Mouse (Mus musculus) lung, postnatal 10 days (tissue): ENCODE measurements around the gene Spaar.
A peak's percentile ranks its signal among the peaks of the same experiment; 100 is the strongest.
"Not testable (repeated sequence)": the region's sequence is repeated elsewhere in the genome, so short reads cannot be mapped to it uniquely, and the experiment has no call there.

Source experiments
- DNase-seq: peaks from one replicate; pipeline ENCODE4 v3.0.0; 2021

Spaar gene

DNA sequence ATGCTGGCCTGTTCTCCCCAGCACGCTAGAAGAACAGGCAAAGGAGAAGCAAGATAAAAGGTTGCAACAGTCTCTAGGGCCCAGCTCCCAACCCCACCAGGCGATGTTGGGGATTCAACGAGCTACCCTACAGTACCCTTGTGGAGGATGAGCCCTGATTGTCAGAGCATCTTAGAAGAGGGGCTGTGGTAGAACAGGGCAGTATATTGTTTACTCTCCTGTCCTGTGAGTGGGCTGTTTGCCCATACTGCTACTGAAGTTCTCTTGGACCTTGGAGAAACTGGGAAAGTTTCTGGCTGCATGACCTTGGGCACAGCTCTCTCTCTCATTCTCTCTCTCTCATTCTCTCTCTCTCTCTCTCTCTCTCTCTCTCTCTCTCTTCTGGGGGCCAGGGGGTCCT lies 708 bp upstream of the Spaar start:
- no peak for DNase-seq

DNA sequence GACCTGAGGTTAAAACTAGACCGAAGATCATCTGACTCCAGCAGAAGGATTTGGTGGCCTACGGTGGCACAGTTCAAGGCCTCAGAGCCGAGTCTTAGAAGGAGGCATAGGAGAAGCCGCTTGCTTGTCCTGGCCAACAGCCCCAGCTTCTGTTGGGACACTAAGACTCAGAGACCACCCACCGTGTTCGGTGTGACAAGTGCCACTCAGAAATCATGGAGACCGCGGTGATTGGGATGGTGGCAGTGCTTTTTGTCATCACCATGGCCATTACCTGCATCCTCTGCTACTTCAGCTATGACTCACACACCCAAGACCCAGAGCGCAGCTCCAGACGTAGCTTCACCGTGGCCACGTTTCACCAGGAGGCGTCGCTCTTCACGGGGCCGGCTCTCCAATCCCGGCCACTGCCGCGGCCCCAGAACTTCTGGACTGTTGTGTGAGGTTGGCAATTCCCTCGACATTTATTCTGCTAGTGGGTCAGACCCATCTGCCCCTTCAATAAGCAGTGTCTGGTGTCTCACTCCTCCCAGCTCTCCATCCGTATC lies 990 bp downstream of the Spaar start:
- no peak for DNase-seq

DNA sequence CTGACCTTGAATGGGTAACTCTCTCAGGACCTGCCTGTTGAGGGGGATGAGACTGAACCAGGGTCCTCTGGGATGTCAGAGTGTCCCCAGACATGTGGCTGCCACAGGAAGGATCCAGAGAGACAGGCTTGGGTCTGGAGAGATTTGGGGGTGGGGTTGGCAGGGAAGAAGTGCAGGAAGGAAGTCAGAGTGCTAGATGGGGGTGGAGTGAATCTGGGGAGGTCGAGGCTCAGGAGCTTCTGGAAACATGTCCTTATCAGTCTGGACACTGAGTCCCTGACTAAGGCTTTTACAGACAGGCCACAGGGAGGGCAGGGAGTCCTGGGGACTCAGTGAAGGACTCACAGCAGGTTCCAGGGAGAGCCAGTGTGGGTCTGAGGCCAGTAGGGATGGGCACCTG lies 2.3 kb downstream of the Spaar start:
- no peak for DNase-seq

DNA sequence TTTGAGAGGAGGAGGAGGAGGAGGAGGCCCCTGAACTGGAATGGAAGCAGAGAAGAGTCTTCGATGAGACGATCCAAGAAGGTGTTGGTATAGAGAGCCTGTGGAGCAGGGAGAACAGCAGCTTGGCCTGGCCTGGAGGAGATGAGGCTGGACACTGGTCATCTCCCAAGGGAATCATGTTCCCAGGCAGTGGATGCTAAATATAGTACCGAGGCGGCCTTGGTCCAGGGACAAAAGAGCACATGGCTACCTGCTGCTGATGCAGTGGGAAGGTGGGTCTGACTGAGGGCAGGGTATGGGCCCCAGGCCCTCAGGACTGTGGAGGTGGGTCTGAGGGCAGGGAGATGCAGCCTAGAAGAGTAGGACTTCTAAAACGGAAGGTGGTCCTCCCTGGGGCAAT lies 3.4 kb downstream of the Spaar start:
- DNase-seq = no peak

DNA sequence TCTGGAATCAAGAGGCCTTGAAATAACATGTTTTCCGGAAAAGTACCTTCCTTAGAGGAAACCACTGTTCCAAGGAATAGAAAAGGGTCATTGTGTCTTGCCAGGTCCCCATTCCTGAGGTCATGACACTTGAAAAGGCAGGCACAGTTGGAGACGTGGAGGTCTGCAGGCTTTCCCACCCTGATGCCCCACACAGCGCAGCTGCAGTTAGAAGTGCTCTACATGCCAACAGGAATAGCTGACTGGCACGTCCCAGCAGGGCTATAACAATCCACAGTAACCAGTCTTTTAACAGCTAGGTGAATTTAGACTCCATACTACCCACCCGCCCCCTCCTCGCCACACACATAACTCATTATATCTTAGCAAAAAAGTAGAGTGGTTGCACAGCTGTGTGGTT lies 7.3 kb downstream of the Spaar start:
- no peak for DNase-seq

DNA sequence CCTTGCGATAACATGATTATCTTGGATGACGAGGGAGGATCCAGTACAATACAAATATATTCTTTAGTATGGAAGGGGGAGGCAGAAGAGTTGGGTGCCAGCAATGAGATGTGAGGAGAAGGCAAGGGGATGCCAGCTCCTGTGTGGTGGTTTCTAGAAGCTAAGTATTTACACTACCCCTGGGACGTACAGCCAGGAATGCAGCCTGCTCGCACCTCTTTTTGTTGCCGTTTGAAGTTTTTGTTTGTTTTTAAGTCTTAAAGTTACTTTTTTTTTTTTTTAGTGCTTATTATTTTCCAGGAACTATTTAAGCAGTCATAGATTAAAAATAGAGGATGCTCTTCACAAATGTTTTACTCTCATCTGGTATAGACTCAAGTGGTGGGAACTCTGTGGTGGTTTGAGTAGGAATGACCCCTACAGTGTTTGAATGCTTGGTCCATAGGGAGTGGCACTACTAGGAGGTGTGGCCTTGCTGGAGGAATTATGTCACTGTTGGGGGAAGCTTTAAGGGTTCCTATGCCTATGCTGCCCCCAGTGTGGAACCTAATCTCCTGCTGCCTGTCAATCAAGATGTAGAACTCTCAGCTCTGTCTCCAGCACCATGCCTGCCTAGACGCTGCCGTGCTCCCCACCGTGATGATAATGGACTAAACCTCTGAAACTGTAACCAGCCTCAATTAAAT lies 9.3 kb downstream of the Spaar start:
- DNase-seq = no peak

DNA sequence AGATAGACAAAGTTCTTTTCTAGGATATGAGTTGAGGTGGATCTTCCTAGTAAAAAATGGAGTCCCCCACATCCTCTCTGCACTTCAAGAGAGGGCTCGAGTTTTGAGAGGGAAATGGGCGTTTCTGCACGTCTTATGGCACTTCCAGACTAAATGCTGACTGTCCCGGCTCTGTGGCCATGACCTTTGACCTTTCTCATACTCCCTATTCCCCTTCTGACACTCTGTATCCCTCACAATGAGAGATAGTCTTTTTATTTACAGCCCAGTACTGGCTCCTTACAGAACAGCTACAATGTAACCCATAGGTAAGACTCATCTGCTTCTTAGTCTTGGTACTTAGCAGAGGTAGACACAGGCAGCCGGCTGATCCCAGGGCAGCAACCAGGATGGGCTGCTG lies 11.7 kb downstream of the Spaar start:
- no peak for DNase-seq

DNA sequence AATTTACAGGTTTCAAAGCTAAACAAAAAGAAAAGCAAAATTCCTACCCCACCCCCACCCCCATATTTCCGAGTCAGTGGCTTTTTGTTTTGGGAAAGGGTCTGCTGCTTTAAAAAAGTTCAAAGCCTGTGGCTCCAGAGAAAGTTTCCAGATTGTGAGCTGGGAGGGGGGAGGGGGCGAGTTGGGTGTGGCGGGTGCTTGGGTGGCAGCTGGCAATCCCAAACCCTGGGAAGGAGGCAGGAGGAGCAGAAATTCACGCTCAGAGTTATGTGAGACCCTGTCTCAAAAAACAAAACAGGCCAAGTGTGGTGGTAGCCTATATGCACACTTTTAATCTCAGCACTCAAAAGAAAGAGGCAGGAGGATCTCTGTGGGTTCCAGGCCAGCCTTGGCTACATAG lies 12.8 kb downstream of the Spaar start:
- DNase-seq = no peak

DNA sequence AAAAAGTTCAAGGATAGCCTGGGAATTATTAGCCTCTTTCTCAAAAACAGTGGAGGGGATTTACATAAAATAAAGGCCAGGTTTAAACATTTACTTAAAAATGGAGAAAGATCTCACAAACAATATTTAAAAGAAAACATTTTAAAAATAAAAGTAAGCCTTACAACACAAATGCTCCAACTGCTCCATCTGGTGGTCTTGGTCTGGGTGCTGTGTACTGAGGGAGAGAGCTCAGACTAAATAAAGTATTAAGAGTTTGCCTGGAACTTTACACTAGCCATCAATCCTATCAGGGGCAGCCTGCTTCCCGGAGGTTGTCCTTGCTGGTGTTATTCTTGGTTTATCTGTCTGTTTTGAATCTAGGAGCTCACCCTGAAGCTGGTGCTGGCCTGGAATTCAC lies 13.3 kb downstream of the Spaar start:
- DNase-seq = peak; percentile 52

DNA sequence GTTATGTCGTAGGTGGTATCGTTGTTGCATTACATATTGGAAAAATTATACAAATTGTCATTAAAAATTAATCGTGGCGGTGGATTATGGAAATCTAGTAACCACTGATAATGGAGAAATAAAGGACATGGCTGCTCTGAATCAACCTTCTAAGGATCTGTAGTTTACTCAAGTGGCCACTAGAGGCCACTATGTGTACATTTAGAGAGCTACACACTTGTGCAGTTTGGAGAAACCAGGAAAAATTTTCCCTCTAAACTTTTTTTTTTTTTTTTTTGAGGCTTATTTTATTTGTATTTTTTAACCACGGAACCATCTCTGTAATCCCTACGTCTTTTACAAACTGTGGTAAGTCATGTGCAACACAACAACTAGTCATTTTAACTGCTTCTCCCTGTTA lies 15.4 kb downstream of the Spaar start:
- DNase-seq = peak; percentile 60

DNA sequence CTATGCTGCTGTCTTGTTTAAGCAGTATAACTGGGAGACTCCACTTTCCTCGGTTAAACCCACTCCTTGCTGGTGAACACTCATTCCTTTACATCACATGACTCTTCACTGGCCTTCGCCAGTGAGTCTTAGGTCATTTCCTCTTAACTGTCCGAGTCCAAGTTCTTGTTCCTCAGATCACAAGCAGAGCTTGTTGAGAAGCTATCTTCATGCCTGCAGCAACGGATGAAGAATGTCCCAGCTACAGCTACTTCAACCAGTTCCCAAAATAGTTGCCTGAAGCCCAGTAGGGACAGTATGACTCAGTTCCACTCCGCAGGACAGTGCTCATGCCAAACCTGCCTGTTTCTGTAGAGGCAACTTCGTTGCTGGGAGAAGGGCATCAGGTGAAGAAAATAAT lies 27.4 kb downstream of the Spaar start:
- no peak for DNase-seq

DNA sequence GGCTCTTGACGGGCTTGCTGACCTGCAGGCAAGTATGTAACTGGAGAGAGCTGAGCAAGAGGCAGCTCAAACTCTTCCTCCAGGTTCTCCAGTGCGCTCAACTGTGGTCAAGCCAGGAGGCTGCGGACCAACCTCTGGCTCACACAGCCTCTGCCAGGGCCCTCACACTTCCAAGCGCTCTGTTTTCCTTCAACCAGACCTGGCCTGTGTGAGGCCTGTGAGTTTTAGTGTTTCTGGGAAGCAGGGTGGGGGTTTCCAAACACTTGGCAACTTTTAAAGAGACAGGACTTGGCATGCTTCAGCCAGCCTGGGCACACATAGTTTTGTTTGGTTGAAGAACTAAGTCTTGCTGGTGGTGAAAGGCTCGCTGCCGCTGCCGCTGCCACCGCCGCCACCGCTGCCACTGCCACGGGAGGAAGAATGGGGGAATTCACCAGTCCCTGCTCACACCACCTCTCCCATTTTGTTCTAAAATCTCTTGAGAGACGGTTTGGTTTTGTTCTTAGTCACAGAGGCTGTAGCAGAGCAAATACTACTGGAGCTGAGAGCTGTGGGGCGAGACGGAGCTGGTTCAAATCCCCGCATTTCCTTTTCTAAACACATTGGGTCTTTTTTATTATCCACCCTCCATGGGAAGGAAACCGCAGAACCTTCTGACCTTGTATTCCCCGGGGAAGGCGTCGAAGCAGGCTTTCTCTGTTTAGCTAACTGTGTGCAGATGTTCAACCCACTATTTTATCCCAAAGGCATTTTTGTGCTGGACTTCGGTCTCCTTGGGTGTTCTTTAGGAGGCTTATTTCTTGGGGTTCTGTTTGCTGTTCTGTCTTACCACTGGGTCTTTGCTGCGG lies 30.0 kb downstream of the Spaar start:
- DNase-seq = peak; percentile 43

DNA sequence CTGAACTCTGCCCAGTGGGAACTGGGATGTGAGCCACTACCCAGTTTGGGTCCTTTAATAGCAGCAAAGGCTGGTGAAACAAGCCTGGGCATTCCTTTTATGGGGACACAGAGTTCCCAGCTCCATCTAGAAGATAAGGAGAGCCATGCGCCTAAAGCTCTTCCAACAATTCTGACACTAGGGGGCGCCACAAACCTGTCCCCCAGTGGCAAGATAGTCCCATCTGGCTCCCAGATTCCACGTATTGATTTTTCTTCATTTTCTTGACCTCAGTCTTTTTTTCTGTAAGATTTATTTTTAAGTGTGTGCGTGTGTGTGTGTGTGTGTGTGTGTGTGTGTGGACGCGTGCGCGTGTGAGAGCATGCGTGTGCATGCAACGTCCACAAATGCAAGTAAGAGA lies 30.6 kb downstream of the Spaar start:
- peak; percentile 74 for DNase-seq

DNA sequence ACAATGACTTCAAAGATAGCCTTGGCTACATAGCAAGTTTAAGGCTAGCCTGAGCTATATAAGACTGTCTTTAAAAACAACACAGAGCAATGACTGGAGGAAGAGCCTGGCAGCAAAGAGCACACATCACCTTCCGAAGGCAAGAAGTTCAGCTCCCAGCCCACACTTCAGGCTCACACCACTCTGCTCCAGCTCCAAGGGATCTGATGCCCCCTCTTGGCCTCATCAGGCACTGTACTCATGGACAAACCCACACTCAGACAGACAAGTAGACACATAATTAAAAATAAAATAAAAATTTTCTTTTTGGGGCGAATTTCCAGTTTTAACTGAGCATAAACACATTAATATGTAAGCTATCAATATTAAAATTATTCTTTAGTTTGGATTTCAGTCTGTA lies 31.5 kb downstream of the Spaar start:
- no peak for DNase-seq

DNA sequence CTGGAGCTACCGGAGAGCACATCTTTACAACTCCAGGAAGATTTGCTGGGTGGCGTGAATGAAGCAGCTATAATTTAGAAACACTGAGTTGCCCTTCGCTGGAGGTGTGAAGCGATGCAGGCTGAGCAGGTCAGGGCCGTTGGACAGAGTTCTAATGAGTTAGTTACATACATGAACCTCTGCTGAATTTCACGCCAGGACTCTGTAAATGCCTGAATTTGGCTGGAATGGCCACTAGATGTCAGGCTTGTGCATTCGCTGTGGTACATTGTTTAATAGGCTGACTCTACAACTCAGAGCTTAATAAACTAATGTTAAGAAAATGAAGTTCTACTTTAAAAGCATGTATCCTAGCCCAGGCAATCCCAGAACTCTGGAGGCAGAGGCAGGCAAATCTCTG lies 33.6 kb downstream of the Spaar start:
- peak; percentile 80 for DNase-seq

DNA sequence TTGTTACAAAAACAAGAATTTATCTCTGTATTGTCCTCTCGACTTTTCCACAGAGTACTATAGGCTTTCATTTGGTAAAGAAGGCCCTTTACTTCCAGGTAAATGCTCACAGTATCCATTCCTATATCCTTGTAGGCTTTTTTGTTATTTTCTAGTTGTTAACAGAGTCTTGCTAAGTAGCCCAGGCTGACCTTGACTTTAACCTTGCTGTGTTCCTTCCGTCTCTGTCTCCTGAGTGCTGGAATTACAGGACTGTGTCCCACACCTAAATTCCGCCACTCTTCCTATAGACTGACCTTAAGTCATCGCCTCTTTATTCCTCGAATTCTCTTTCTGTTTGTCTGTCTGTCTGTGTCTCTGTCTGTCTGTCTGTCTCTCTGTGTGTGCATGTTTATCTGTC lies 38.5 kb downstream of the Spaar start:
- DNase-seq = no peak

DNA sequence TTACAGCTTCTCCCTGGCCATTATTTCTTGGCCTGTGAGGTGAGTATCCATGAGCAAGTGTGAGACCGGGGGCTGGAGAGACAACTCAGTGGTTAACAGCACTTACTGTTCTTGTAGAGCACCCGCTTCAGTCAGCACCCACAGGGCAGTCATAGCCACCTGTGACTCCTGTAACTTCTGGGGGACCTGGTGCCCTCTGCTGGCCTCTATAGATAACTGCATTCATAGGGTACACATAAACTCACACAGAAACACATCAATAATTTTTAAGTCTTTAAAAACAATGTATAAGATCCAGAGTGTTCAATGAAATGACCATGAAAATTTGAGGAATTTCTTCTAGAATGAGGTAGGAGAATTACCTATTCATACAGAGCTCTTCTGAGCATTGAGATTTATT lies 39.5 kb downstream of the Spaar start:
- DNase-seq = no peak

DNA sequence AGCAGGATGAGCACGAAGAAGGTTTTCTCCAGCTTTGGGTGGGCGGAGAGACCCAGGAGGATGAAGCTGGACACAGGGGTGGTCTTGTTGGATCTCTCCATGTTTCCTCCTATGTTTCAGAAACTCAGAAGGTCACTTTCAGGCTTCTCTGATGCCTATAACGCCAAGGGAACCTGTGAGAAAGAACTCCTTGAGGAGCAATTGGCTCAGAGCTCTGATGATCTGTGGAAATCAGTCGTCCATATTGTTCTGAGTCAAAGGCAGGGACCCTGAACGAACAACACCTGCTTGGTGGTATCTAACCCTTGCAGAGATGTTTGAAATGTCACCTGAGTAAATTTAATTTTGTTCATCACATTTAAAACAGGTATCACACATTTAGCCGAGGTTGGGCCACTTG lies 41.1 kb downstream of the Spaar start, which contains the start of gene Olfr159:
Gene Olfr159 (minus strand): TSS at position 101 of the 400 bp plus-strand sequence.
- no peak for DNase-seq

DNA sequence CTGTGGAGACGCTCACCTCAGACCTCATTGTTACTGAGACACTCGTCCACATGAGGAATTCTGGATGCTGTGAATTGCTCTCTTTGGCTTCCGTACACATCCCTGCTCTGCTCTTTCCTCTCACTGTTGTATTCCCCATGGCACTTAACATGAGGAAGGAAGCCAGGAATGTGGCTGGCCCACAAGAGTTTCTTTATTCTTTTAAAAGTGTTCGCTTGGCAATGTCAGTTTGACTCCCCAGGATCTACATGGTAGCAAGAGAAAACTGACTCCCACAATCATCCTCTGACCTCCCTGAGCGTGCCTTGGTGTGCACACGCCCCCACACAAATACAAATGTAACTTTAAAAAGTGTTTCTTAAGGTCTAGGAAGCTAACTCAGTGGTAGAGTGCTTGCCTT lies 41.8 kb downstream of the Spaar start:
- DNase-seq = peak; percentile 24

DNA sequence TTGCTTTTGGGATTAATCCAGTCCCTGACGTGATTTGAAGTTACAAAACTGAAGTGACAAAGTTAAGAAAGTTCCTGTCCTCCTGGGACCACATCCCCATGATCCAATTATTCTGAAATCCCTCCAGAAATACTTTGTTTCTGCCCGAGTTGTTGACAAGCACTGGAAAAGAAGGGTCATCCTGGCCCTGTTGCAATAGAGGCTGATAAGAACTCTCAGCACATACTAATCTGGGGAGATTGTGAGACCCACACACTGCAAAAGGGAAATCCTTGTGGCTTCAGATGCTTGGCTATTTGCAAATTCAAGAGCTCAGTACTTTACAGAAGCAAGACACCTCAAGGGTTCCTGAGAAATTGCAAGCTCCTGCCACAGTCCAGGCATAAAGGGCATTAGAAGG lies 42.5 kb downstream of the Spaar start:
- no peak for DNase-seq

DNA sequence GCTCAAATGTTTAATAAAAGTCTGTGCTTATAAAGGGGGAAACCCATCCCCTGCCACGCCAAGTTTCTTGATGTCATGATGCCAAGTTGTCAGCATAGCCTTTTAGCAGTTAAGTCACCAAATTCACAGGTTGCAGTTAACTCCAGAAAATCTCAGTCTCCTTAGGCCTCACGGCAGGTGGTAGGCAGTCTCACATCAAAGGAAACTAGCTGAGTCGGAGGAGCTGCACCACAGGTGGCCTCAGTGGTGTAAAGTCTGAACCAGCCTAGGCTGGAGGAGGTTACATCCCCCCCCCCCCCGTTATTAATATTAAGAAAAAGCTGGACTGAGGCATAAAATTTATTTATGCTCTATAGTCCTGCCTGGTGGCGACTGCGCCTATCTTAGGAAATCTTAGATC lies 65.5 kb downstream of the Spaar start:
- DNase-seq = no peak

DNA sequence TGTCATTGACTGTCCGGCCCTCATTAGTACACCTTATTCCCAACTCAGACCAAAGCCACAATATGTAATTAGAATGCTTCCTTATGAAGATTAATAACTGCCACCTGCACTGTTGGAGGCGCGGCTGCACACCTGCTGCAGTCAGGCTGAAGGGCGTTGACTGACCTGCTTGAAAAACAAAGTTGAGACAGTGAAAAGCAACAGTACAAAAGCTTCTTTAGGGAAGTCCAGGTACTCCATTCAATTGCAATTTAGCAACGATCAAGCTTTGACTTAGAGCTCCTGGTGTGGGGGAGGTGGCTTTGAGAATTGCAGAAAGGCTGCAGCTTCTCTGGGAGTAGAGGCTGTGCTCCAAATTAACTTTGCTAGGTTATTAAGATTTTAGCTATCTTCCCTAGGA lies 66.0 kb downstream of the Spaar start:
- DNase-seq = not testable (repeated sequence)

DNA sequence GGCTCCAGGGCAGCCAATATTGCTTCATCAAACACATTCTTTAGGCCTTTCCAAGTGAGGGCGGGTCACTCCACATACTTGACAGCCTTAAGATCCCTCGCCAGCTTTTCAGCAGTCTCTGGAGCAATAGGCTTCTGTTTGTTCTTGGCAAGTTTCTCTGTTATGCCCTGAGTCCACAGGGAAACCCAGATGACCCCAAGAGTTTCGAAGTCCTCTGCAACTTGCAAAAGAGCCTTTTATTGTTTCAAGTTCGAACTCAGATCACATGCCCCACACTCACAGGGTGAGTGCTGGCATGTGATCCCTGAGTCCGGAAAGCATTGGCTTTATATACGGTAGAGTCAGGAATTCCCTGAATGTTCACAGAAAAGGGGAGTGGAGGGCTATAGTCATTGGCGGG lies 69.1 kb downstream of the Spaar start:
- peak; percentile 61 for DNase-seq
